Mouse (Mus musculus) thymus, postnatal 36 days (tissue): ENCODE data around the gene 1500009L16Rik.

Experiments used
- DNase-seq, 2 experiments: peaks; one replicate each; pipeline ENCODE4 v3.0.0; 2022; ENCODE audit warnings: mixed read lengths in 2 of 2

The 1500009L16Rik gene

DNA sequence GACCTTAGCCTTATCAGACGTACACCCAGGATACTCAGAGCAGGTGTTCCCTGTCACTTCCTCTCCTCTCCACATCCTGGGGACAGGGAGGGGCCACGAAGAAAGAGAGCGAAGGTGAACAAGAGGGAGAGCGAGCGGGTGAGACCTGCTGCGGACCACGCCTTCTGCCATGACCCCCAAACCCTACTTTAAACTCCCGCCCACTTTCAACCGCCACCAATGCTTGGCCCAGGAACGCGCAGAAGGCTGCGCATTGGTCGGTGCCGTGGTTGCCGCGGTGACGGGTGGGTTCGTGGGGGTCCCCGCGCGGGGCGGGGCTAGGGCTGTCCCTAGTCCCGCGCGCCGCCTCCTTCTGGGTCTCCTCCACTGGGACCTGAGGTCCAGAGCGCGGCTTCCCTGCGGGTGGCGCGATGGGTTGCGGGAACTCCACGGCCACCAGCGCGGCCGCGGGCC is at the start of gene 1500009L16Rik:
1500009L16Rik (plus strand) TSS at position 287 of the 453 bp plus-strand sequence.
- peak; percentile 80 to 87 for DNase-seq

DNA sequence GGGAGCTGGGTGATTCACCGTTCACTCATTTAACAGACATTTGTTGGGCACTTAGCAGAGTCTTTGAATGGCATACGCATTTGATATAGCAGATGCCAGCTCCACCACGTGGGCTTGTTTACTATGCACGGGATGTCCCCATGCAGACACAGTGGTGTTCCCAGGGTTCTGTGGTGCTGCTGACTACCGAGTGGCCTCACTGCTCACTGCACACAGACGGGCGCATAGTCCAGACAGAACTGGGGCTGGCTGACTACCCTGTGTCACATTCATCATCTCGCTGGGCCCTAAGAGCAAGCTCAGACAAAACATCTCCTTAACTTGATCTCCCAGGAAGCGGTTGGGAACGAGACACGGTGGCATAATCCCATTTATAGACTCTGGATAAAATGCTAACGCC is 41.3 kb upstream of the 1500009L16Rik start:
- DNase-seq: no peak

DNA sequence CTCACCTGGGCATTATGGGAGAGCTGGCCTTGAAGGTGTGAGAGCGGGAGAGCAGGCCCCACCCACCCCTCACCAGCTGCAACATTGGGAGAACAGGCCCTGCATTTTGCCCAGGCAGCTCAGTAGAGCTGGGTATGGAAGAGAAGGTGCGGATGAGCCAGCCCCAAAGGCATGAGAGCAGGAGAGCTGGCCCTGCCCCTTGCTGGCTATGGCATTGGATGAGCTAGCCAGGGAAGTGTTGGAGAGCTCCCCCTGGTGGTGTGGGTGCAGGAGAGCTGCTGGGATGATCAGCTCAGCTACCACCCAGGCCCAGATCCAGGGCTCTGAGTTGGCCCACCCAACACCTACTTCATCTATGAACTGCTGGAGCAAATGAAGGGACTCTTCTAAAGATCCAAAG is 34.5 kb upstream of the 1500009L16Rik start:
- no peak for DNase-seq

DNA sequence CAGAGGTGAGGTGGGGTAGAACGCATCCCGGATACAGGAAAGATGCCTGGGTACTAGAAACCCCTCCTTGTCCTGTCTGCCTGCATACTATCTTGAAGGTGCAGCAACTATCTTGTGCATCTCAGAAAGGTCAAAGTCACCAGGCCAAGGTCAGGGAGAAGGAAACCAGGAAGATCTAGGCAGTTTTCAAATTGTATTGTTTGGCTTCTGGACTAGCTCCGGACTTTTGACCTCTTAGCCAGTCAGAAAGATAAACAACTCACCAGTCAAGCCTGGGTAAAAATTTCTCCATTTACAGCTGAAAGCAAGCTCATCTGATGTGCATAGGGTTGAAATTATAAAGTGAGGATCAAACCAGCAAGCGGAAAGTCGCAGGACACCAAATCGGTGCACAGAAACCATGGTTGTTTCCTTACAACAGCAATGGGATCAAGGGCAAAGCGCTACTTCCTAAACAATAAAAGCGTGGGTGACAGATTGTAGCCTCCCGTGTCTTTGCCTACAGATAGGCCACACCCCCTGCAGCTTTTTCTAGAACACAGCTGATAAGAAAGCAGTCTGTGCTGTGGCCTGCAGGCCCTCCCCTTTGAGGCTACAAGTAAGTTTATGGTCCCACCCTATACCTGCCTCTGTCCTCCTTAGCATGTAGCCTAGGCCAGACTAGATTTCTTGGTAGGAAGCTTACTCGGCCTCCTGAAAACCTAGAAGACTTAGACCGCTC is 30.3 kb upstream of the 1500009L16Rik start:
- DNase-seq: no peak

DNA sequence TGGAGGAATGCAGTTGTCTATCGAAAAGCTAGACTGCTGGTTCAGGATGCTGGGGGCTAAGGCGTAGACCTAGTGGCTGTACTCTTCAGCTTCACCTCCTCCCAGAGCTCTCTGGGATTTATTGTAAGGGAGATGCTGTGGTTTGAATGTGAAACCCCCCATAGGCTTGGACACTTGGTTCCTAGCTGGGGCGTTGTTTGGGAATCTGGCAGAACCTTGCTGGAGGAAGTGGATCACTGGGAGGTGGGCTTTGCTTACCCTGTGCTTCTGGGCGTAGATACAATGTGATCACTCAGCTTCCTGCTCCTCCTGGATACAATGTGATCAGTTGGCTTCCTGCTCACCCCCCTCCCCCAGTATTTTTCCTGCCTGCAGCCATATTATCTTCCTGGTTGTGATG is 26.4 kb upstream of the 1500009L16Rik start:
- no peak for DNase-seq

DNA sequence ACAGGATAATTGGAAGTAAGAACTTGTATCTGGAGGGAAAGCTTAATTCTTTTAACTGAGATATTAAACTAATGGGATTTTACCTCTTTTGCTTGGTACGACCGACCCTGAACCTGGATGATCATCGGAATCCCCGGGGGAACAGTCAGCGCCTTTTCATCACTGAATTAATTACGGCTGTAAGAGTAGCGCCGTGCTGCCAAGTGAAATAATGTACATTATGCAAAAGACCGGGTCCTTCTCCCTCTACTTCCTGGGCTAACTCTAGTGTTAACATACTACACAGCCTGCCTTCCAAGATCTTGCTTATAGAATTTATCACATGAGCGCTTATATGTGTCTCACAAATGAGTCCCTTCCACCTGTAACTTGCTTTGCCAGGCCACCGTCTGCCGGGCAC is 16.0 kb upstream of the 1500009L16Rik start:
- no peak for DNase-seq

DNA sequence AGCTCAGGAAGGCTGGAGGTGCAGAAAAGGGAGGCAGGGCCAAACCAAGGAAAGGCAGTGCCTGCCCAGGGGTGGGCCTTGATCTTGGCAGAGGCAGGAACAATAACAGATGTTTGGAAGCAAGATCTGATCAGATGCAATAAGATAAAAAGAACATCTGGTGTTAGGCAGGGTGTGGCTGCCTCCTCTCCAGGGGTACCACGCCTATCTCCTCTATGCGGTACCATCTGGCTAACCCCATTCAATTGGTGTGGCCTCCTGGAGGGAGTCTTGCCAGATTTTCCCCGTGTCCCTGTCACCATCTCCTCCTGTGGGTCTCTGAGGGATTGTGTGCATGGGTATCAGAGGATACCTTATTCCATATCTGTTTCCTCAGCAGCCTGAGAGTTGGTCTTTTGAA is 12.7 kb upstream of the 1500009L16Rik start:
- DNase-seq: no peak

DNA sequence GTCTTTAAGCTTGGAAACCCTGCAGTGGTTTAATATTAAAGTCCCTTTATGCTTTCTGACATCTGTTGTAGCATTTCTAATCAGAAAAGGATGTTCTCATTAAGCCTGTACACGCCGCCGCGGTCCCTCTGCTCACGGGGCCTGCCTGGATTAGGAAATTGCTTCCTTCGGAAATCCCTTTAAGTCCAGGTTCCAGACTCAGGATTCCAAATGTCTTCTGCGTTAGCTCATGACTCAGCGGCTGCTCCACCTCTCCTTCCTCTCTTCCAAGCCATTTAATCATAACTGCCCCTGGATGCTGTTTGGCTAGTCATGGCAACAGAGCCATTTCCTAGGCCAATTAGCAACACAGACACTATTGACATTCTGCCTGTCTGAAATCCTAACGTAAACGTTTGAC is 10.9 kb upstream of the 1500009L16Rik start:
- no peak for DNase-seq

DNA sequence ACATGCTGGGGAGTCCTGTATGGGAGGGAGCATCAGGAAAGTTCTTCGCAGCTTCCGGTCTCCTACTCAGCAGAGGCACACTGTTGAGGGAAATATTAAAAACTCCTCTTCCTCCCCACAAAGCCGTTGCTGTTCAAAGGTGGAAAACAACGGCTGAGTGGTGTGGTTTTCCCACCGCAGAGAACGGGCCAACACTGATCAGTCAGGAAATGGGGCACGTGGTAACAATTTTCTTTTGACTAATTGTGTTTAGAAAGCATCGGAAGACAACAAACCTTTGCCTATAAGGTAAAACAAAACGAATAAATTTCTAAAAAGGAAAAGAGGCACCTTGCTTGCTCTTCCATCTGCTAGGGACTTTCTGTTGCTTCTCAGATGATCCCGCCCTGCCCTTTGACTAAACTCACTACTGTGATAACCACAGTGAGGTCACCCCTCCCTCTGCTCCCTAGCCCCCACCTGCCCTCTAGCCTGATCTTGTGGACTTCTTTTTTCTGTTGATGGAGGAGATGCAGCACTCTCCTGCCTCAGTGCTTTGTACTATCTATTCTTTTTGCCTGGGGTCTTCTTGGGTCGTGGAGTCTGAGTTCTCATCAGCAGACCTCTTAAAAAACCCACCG is 3.7 kb upstream of the 1500009L16Rik start:
- DNase-seq: peak; percentile 15 to 28

DNA sequence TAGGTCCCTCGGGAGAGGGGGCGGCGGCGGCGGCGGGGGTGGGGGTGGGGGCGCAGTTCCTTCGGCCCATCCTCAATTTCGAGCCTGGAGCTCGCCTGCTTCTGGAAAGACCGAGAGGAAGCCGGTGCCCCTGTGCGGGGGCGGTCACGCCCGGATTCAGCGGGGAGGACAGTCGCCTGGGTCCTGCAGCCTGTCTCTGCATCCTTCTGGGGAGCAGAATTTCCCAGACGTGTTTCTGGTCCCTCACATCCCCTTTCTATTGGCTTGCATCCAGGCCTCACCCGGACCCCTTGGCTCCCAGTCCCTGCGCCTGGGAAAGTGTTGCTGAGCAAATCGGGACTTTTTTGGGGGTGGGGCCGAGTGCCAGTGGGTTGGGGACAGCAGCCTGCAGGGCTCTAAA is 390 bp downstream of the 1500009L16Rik start:
- DNase-seq: peak; percentile 24 to 46

DNA sequence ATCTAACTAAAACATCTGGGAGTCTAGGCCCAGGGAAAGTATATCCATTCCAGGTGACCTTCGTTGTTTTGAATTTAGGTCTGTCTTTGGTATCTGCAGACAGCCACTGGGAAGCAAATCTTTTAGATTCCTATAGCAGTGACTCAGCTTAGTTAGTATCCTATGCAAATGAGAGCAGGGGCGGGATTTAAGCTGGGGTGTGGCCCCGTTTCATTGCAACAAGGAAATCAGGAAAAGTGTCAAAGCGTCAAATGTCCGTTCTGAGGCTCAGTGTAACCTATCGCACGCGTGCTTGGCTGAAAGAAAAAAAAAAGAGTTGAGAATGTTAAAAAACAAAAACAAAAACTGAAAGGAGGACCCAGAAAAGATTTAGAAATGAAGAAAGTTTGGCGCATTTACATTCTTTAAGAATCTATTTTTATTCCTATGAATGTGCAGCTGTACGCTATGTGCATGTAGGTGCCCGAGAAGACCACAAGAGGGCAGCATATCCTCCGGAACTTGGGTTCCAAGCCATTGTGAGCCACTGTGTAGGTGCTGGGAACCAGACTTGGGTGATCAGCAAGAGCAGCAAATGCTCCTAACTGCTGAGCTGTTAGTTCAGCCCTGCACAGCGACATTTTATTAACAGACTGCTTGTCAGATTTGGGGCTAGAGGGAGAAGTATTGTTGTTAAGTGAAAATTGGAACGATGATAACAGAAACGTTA is 1.8 kb downstream of the 1500009L16Rik start:
- DNase-seq: no peak

DNA sequence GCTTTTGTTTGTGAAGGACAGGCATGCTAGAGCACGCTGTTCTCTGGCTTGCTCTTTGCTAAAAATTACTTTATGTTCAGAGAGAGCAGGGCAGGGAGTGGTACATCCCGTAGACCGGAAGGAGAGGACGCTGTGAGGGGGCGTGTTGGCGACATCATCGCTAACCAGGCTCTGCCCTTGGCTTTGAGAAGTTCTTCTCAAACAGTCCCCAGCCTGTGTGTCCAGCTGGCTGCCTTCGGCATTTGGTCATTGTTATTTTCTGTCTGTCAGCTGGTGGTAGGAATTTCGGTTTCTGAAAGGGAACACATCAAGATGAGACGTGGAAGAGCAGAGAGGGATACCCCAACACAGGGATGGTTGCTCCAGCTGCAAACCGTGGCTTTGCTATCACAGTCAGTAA is 3.5 kb downstream of the 1500009L16Rik start:
- DNase-seq: no peak

DNA sequence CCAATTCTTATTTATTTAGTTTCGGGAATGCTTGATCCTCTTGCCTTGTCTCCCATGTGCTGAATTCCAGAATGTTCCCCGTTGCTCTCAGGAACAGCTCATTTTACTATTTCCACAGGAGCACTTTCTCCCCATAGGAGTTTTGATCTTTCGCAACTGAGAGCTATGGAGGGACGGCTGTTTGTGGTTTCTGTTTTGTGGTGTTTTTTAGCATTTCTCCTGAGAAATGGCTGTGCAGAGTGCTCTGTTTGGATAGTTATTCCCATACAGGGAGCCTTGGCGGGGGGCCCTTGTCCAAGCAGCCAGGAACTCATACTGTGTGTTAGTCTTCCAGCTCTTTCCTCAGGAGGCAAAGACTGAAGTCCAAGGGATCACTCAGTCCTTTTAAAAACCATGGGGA is 5.2 kb downstream of the 1500009L16Rik start:
- no peak for DNase-seq

DNA sequence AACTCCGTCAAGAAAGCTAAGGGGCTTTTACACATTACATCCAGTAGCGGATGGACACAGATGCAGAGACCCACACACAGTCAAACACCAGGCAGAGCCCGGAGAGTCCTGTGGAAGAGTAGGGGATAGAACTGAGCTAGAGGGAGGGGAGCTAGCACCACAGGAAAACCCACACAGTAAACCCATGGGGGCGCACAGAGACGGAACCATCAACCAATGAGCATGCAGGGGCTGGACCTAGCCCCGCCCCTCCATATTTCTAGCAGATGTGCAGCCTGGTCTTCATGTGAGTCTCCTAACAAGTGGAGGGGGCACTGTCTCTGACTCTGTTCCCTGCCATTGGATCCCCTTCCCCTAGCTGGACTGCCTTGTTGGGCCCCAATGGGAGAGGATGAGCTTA is 5.9 kb downstream of the 1500009L16Rik start:
- peak; percentile 45 to 64 for DNase-seq

DNA sequence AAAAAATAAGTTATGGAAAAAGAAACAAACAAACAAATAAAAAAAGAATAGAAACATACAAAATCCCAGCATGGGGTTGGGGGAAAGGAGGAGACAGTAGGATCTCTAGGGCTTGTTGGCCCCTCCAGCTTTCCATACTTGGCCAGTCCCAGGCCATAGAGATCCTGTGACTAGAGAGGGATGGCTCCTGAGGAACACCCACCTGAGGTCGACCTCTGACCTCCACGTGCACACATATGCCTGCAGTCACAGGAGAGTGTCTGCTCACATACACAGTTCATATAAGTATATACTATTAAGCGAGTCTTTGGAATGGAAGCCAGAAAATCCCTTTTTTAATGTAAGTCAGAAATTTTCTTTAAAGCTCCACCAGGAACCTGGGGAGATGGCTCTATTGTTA is 6.4 kb downstream of the 1500009L16Rik start:
- no peak for DNase-seq

DNA sequence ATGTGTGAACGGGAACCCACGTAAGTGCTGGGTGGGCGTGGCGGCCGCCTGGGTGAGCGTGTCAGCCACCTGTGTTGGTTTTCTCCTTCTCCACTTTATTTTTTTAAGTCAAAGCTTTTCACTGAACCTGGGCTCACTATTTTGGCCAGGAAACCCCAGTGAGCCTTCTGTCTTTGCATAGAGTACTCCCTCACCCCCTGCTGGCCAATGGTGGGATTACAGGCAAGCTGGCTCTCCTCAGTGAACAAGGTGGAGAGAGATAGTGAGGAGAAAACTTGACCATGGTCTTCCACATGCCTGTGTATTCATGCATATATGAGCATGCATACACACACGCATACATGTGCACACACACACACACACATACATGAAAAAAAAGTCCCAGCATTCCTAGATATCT is 6.8 kb downstream of the 1500009L16Rik start:
- DNase-seq: peak; percentile 79 to 86

DNA sequence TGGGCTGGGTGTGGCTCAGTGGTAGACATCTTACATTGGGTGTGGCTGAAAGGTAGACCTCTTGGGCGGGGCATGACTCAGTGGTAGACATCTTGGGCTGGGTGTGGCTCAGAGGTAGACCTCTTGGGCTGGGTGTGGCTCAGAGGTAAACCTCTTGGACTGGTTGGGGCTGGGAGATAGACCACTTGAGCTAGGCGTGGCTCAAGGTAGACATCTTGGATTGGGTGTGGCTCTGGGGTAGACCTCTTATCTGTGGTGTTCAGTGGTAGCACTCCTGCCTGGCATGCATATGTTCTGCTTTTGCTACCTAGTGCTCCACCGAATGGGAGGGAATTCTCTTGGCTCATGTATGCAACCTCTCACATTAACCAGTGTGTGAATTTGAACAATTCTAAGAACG is 11.1 kb downstream of the 1500009L16Rik start:
- no peak for DNase-seq

DNA sequence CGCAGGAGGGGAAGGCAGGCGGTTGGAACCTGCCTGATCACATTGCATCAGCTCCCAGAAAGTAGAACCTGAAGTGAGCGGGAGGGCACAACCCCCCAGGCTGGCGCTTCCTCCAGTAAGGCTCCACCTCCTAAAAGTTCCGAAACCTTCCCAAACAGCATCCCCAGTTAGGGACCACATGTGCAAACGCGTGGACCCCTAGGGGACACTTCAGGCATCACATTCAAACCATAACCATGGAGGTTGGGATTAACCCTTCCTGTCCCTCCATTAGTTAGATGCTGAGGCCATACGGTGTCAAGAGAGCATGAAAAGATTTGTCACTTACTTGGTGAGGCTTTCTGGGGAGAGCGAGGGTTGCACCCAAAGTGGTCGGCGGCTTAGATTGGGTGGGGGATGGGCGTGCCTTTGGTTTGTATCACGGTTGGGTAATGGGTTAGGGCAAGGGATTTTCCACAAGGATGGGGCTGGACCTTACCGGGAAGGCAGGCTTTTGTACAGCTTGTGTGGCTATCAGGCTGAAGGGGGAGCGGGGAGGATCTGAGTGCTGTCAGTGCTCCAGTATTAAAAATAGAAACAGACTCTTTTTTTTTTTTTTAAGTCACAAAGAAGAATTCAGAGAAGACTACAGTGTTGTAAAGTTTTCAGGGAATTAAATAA is 16.5 kb downstream of the 1500009L16Rik start:
- no peak for DNase-seq

DNA sequence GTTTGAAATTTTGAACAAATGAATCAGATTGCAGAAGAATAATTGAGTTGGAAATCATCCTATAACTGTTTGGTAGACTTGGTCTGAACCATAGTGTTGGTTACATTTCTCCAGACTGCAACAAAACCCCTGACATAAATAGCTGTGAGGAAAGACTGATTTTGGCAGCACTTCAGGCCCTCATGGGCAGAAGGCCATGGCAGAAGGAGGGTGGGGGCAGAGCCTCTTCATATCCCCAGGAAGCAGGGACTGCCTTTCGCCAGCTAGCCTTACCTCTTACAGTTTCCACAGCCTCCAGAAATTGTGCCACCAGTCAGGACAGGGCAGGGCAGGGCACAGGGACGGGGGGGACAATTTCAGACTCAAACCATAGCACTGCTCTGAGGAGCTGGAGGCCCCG is 22.0 kb downstream of the 1500009L16Rik start:
- DNase-seq: no peak

DNA sequence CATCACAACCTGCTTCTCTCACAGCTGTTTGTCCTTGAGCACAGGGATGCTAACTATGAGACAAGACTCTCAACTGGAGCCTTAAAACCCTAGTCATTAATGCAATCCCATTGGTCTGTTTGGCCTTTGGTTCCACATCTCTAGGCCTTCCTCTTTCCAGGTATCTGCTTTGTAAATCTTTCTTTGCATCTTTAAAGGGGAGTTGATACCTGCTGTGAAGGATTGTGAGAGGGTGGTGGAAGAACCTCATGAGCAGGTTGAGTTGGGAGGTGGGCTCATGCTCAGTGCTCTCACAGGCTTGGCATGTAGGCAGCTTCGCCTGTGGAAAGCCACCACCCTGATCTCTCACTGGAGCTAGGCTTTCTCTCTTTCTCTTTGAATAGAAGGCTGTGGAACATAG is 30.4 kb downstream of the 1500009L16Rik start:
- DNase-seq: no peak

DNA sequence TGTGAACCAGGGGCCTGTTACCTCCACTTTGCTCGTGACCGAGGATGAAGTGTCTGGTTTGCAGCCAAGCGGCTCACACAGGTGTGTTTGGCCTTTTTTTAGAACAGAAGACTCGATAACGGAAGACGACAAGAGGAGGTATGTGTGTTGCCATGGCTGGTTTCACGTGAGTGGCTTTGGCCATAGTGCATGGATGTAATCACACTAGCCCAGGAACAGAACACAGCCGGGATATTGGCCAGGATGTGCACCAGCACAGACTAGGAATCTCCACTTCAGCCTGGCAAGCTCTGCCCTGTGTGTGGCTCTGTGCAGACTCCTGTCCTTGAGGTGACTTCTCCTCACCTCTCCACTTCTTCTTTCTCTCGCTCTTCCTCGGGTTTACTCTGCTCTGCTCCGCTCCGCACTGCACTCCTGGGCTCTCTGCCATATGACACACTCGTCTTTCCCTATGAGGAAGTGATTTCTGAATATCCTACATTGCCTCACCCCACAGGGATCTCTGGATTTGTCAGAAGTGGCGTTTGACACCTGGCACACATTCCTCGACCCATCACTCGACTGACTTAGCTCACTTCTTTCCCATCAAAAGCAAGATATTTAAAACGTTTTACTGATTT is 34.8 kb downstream of the 1500009L16Rik start:
- DNase-seq: no peak

DNA sequence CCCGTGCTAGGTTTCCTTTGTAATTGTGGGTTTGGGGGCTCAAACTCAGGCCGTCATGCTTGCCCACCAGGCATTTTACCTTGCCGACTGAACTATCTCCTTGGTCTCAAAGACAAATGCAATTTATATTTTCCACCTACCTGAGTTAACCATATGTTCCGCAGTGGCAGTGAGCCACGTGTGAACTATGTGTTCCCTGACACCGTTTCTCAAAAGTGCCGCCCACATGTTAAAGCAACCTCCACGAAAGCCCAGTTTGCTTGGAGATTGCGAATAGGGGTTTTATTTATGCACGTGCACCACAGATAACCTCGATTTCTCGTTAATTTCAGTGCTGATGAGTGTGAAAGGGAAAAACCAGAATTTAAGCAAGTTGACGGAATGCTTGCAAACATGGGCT is 36.1 kb downstream of the 1500009L16Rik start:
- no peak for DNase-seq

DNA sequence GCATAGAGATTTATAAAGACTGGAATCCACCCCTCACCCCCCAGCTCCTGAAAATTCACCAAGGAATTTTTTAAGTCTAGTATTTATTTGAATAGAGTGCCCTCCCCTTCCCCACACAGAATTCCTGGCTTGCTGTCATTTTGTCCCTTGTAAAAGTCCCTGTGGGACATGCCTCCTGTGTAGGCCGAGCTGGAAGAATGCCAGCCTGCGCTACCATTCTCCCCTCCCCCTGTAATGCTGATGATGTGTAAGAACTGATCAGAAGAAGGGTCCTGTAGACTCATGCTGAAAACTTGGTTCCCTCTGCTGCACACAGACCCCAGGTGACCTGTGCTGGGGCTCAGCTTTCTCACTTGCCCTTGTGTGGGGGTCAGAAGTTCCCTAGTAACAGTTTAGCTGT is 37.9 kb downstream of the 1500009L16Rik start:
- no peak for DNase-seq
